Mouse (Mus musculus) liver, adult 2 months (tissue): Measurements from ENCODE around the gene Calcoco1.
"Not testable (repeated sequence)": the region's sequence is repeated elsewhere in the genome, so short reads cannot be mapped to it uniquely, and the experiment has no call there.

Experiments
- CTCF ChIP-seq: fragments of 200-500 bp; IDR thresholded peaks from 2 replicates; pipeline ENCODE4 v1.5.1; 2011; ENCODE audit warnings: low read depth, low read length, control low read depth
- POLR2A ChIP-seq: fragments of 200-500 bp; IDR thresholded peaks from 2 replicates; pipeline ENCODE4 v1.6.1; 2011; ENCODE audit warnings: low read length, control low read depth; ENCODE audit not compliant: insufficient read depth; ENCODE audit errors: extremely low read depth

GRCm38 (mm10) chr15:102662601-102663000 lies 59.4 kb downstream of the Calcoco1 start:
- TF ChIP-seq POLR2A, CTCF: not testable (repeated sequence)
